Mouse (Mus musculus) left cerebral cortex, adult 2 months (tissue): ENCODE results near the gene Kcnip2. TPM values are rescaled to one million over a fixed set of nuclear protein-coding genes. Genes with fewer than 3 reads are reported as not detected.
A peak's percentile ranks its signal among the peaks of the same experiment; 100 is the strongest.

ENCODE experiments used
- DNase-seq, 2 experiments: peaks; one replicate each; pipeline ENCODE4 v3.0.0; 2021 to 2022; ENCODE audit warnings: low spot score in 2 of 2, mixed read lengths in 1 of 2; ENCODE audit errors: extremely low spot score in 1 of 2
- H3K27ac ChIP-seq: fragments of 200-600 bp; 2 replicates; pipeline ENCODE4 v1.8.1; 2022
- H3K4me3 ChIP-seq: fragments of 200-600 bp; 2 replicates; pipeline ENCODE4 v1.8.1; 2022
- CTCF ChIP-seq: fragments of 200-600 bp; IDR thresholded peaks from 2 replicates; pipeline ENCODE4 v1.8.1; 2022; ENCODE audit warnings: antibody characterized with exemption, mild to moderate bottlenecking, moderate library complexity
- intact Hi-C: fragments of 180-260 bp; cut with DNase I; formaldehyde crosslinking; loops from one replicate; pipeline ENCODE4 v1.15.1; 2025
- long read RNA-seq, 2 experiments: library from polyadenylated mRNA; stranded (forward); transcript quantifications; one replicate each; pipeline ENCODE4 v2.0.0; 2021; ENCODE audit warnings: borderline mapping rate in 2 of 2
- total RNA-seq, 2 experiments: library from RNA; stranded (reverse); gene quantifications; 2 replicates each; pipeline ENCODE4 v1.2.3; 2021

Gene Kcnip2
- total RNA-seq: 100 to 1,000 TPM; 142 to 170 TPM
- long read RNA-seq, experiment 1, transcript Kcnip2-208 (8 exons, 693 nt): minor isoform, 9 of 117 reads
- long read RNA-seq, experiment 1, transcript Kcnip2-202 (9 exons, 2,302 nt): minor isoform, 10 of 117 reads
- long read RNA-seq, experiment 1, transcript Kcnip2-209 (10 exons, 2,395 nt): major isoform, 84 of 117 reads
- long read RNA-seq, experiment 1, partial matches to known transcripts: 8 of 117 reads
- long read RNA-seq, experiment 1, other reads (novel, unspliced or antisense): 6 of 117 reads
- long read RNA-seq, experiment 2, transcript Kcnip2-209 (10 exons, 2,395 nt): major isoform, 76 of 114 reads
- long read RNA-seq, experiment 2, transcript Kcnip2-202 (9 exons, 2,302 nt): minor isoform, 15 of 114 reads
- long read RNA-seq, experiment 2, transcript Kcnip2-208 (8 exons, 693 nt): minor isoform, 8 of 114 reads
- long read RNA-seq, experiment 2, partial matches to known transcripts: 8 of 114 reads
- long read RNA-seq, experiment 2, other reads (novel, unspliced or antisense): 5 of 114 reads

GRCm38 (mm10) chr19:45815831-45816405 is at the start of gene Kcnip2:
Kcnip2 (minus strand) TSS chr19:45816061.
- Histone ChIP-seq H3K27ac (peak within 1 kb of the TSS; percentile 89), H3K4me3 (peak within 1 kb of the TSS; percentile 64)
- DNase-seq: peak; percentile 66 to 71
- intact Hi-C loops: loop anchor here (1.0 to 5.0 kb wide), 3 partner anchors 56 to 130 kb away; no protein-coding TSS in a partner anchor
- TF ChIP-seq CTCF: peak; percentile 58

- no peak overlapping the region for H3K4me3 ChIP-seq
- DNase-seq: no peak
- intact Hi-C loops: no loop called here
- H3K27ac ChIP-seq: no peak overlapping the region
- TF ChIP-seq CTCF: no peak
These were observed 39.5 kb upstream of the Kcnip2 start for GRCm38 (mm10) chr19:45855284-45855920.

GRCm38 (mm10) chr19:45854521-45854920 is 38.7 kb upstream of the Kcnip2 start:
- intact Hi-C loops: no loop called here
- no peak for DNase-seq
- TF ChIP-seq CTCF: no peak
- H3K4me3 ChIP-seq: no peak overlapping the region
- no peak overlapping the region for H3K27ac ChIP-seq

- no peak for TF ChIP-seq CTCF
- intact Hi-C loops: no loop called here
- Histone ChIP-seq H3K27ac (no peak overlapping the region), H3K4me3 (no peak overlapping the region)
- DNase-seq: no peak
These were observed 31.9 kb upstream of the Kcnip2 start for GRCm38 (mm10) chr19:45847733-45848093.

- no peak overlapping the region for H3K27ac ChIP-seq
- intact Hi-C loops: no loop called here
- no peak for DNase-seq
These were observed 31.3 kb upstream of the Kcnip2 start for GRCm38 (mm10) chr19:45847016-45847732.

GRCm38 (mm10) chr19:45844209-45844608 is 28.3 kb upstream of the Kcnip2 start:
- TF ChIP-seq CTCF: no peak
- intact Hi-C loops: no loop called here
- Histone ChIP-seq H3K27ac (no peak overlapping the region), H3K4me3 (no peak overlapping the region)
- DNase-seq: no peak

More at GRCm38 (mm10) chr19:45847016-45847732, 31.3 kb upstream of the Kcnip2 start:
- no peak overlapping the region for H3K4me3 ChIP-seq
- TF ChIP-seq CTCF: peak; percentile 68

GRCm38 (mm10) chr19:45843424-45843823 is 27.6 kb upstream of the Kcnip2 start:
- intact Hi-C loops: no loop called here
- DNase-seq: no peak
- TF ChIP-seq CTCF: no peak
- Histone ChIP-seq H3K27ac (peak overlapping the region; percentile 5; the same call in 1 of the 2 replicates), H3K4me3 (no peak overlapping the region)

GRCm38 (mm10) chr19:45837050-45837994 is 21.5 kb upstream of the Kcnip2 start:
- Histone ChIP-seq H3K4me3 (no peak overlapping the region), H3K27ac (no peak overlapping the region)
- intact Hi-C loops: loop anchor here (2.0 kb wide), 1 partner anchor 19 kb away; no protein-coding TSS in a partner anchor
- TF ChIP-seq CTCF: no peak
- no peak for DNase-seq

GRCm38 (mm10) chr19:45835490-45835889 is 19.6 kb upstream of the Kcnip2 start:
- Histone ChIP-seq H3K27ac (no peak overlapping the region), H3K4me3 (no peak overlapping the region)
- no peak for DNase-seq
- TF ChIP-seq CTCF: no peak
- intact Hi-C loops: no loop called here

- no peak overlapping the region for H3K27ac ChIP-seq
- TF ChIP-seq CTCF: no peak
These were observed 17.8 kb upstream of the Kcnip2 start for GRCm38 (mm10) chr19:45833665-45834064.

More at GRCm38 (mm10) chr19:45833665-45834064, 17.8 kb upstream of the Kcnip2 start:
- no peak for DNase-seq
- no peak overlapping the region for H3K4me3 ChIP-seq
- intact Hi-C loops: no loop called here
